Mouse (Mus musculus) limb, embryonic 11.5 days (tissue): ENCODE measurements around the gene Map4k5. TPM values are rescaled to one million over a fixed set of nuclear protein-coding genes. Genes with fewer than 3 reads are reported as not detected.

Source experiments
- ATAC-seq: fragments of 200-750 bp; cut with Nextera tagmentation; 2 replicates; pipeline ENCODE4 v1.8.0; 2017; ENCODE audit warnings: low read depth; ENCODE audit not compliant: insufficient number of reproducible peaks, low FRiP score, low TSS enrichment
- DNase-seq: peaks from one replicate; pipeline ENCODE4 v3.0.0-alpha.2; 2015; ENCODE audit warnings: low spot score
- H3K27ac ChIP-seq: fragments of 300-500 bp; sonication (generic); replicated peaks from 2 replicates; pipeline ENCODE4 v1.5.1; 2014; ENCODE audit warnings: low read depth, mild to moderate bottlenecking, low read length
- H3K27me3 ChIP-seq: fragments of 300-500 bp; sonication (generic); 2 replicates; pipeline ENCODE4 v1.6.1; 2014; ENCODE audit warnings: mild to moderate bottlenecking, low read length, mixed read lengths; ENCODE audit not compliant: control insufficient read depth, insufficient read depth
- H3K36me3 ChIP-seq: fragments of 300-500 bp; sonication (generic); 2 replicates; pipeline ENCODE4 v1.6.1; 2014; ENCODE audit warnings: mild to moderate bottlenecking, low read length, moderate library complexity, mixed read lengths; ENCODE audit not compliant: control insufficient read depth, insufficient read depth
- H3K4me1 ChIP-seq: fragments of 300-500 bp; sonication (generic); 2 replicates; pipeline ENCODE4 v1.6.1; 2014; ENCODE audit warnings: low read length, mixed read lengths; ENCODE audit not compliant: control insufficient read depth, insufficient read depth
- H3K4me2 ChIP-seq: fragments of 300-500 bp; sonication (generic); 2 replicates; pipeline ENCODE4 v1.6.1; 2014; ENCODE audit warnings: low read depth, mild to moderate bottlenecking, moderate library complexity; ENCODE audit not compliant: severe bottlenecking
- H3K4me3 ChIP-seq: fragments of 300-500 bp; sonication (generic); 2 replicates; pipeline ENCODE4 v1.5.1; 2014; ENCODE audit warnings: low read depth, low read length
- H3K9ac ChIP-seq: fragments of 300-500 bp; sonication (generic); 2 replicates; pipeline ENCODE4 v1.6.1; 2014; ENCODE audit warnings: mild to moderate bottlenecking, low read length
- H3K9me3 ChIP-seq: fragments of 300-500 bp; sonication (generic); 2 replicates; pipeline ENCODE4 v1.6.1; 2016; ENCODE audit warnings: low read length; ENCODE audit not compliant: control insufficient read depth
- WGBS: fragments of 180-500 bp; shearing (Covaris S2); extraction: QIAGEN DNeasy Blood & Tissue Kit; methylation state at CpG from one replicate; pipeline ENCODE4 v1.1.7; 2014; 5-methylcytosine and 5-hydroxymethylcytosine counted together
- microRNA counts: library from miRNA; unstranded; fragments of <30 nt; microRNA quantifications from one replicate; lab custom pipeline; 2016
- microRNA-seq: library from miRNA; unstranded; fragments of <30 nt; microRNA quantifications from one replicate; pipeline ENCODE4, GENCODE M21; 2016
- polyA plus RNA-seq: library from polyadenylated mRNA; unstranded; fragments of >200 nt; fragmentation: Nextera tagmentation; extraction: Ambion mirVana; gene quantifications from 2 replicates; pipeline ENCODE4 v1.2.1, GENCODE M21; 2014

Gene Map4k5
- polyA plus RNA-seq, 1 experiment from 2014 or later, result 43.0 TPM

- DNase-seq (peak; percentile 73), ATAC-seq (no peak)
- no peak overlapping the region for H3K9ac ChIP-seq
- peaks cover 7% of the 10 kb centered on the region for H3K4me1 ChIP-seq
- no peak overlapping the region for H3K4me3 ChIP-seq
- WGBS, result 20% methylated on average over 22 of the region's 22 CpGs
- H3K4me2 ChIP-seq, result 0 out of 2 replicates have a peak overlapping the region, but pooled peaks have one; percentile 24
- H3K27me3 ChIP-seq, result no peaks in the 10 kb centered on the region
- H3K9me3 ChIP-seq, result no peaks in the 10 kb centered on the region
- no peak overlapping the region for H3K27ac ChIP-seq
- no peaks in the 10 kb centered on the region for H3K36me3 ChIP-seq
Observed at GRCm38 (mm10) chr12:69757418-69758141, 135.4 kb downstream of the Map4k5 start.

- Histone ChIP-seq H3K9ac (no peak overlapping the region), H3K27me3 (no peaks in the 10 kb centered on the region), H3K36me3 (no peaks in the 10 kb centered on the region), H3K9me3 (no peaks in the 10 kb centered on the region), H3K4me1 (peaks cover 14% of the 10 kb centered on the region), H3K4me3 (no peak overlapping the region), H3K4me2 (no peak overlapping the region), H3K27ac (no peak overlapping the region)
- 80% methylated on average over 5 of the region's 5 CpGs for WGBS
- ATAC-seq (no peak), DNase-seq (no peak)
Observed at GRCm38 (mm10) chr12:69756015-69756414, 137.0 kb downstream of the Map4k5 start.

- Histone ChIP-seq H3K4me1 (peaks cover 9% of the 10 kb centered on the region), H3K9ac (no peak overlapping the region), H3K9me3 (no peaks in the 10 kb centered on the region), H3K4me3 (no peak overlapping the region), H3K36me3 (no peaks in the 10 kb centered on the region), H3K27ac (no peak overlapping the region), H3K27me3 (no peaks in the 10 kb centered on the region), H3K4me2 (no peak overlapping the region)
- DNase-seq, result no peak
- no peak for ATAC-seq
- 84% methylated on average over 5 of the region's 5 CpGs for WGBS
Observed at GRCm38 (mm10) chr12:69753936-69754335, 139.1 kb downstream of the Map4k5 start.

MicroRNA genes within 50 kb of the gene (microRNA counts, 519-probe panel; counts per million panel counts)
- not detected for microRNA mmu-miR-681 (lab: Ali Mortazavi, UCI)

Small RNAs within 50 kb of the gene (microRNA-seq; reads per million reads assigned to microRNA genes)
- gene Mir681, result not detected

Other genes starting within 250 kb of the Map4k5 start
- 10.5 and 11.1 TPM in 2 replicates for gene Sos2, start 211.3 kb downstream of the Map4k5 start, polyA plus RNA-seq
- 19.6 and 19.7 TPM in 2 replicates for gene L2hgdh, start 168.3 kb downstream of the Map4k5 start, polyA plus RNA-seq
- gene Atp5s, start 168.2 kb downstream of the Map4k5 start, polyA plus RNA-seq, result 25.4 and 25.6 TPM in 2 replicates
- 0.85 and 1.3 TPM in 2 replicates for gene Cdkl1, start 101.9 kb downstream of the Map4k5 start, polyA plus RNA-seq
- 2.9 and 3.8 TPM in 2 replicates for gene Atl1, start 586 bp downstream of the Map4k5 start, polyA plus RNA-seq
- gene Sav1, start 93.8 kb upstream of the Map4k5 start, polyA plus RNA-seq, result 12.7 and 13.1 TPM in 2 replicates
- 10.1 and 11.7 TPM in 2 replicates for gene Nin, start 220.5 kb upstream of the Map4k5 start, polyA plus RNA-seq